Mouse (Mus musculus) embryonic facial prominence, embryonic 15.5 days (tissue): ENCODE measurements around the gene Gadd45b. TPM values are rescaled to one million over a fixed set of nuclear protein-coding genes. Genes with fewer than 3 reads are reported as not detected.
A peak's percentile ranks its signal among the peaks of the same experiment; 100 is the strongest.

ENCODE experiments used
- ATAC-seq: fragments of 200-750 bp; cut with Nextera tagmentation; 2 replicates; pipeline ENCODE4 v1.8.0; 2017; ENCODE audit warnings: low read depth, moderate TSS enrichment; ENCODE audit not compliant: insufficient number of reproducible peaks, low FRiP score, low TSS enrichment
- H3K27ac ChIP-seq: fragments of 300-500 bp; sonication (generic); replicated peaks from 2 replicates; pipeline ENCODE4 v1.5.1; 2015; ENCODE audit warnings: mild to moderate bottlenecking, inconsistent platforms
- H3K27me3 ChIP-seq: fragments of 300-500 bp; sonication (generic); 2 replicates; pipeline ENCODE4 v1.6.1; 2015; ENCODE audit warnings: inconsistent platforms
- H3K36me3 ChIP-seq: fragments of 300-500 bp; sonication (generic); 2 replicates; pipeline ENCODE4 v1.6.1; 2015; ENCODE audit warnings: mild to moderate bottlenecking, inconsistent platforms
- H3K4me1 ChIP-seq: fragments of 300-500 bp; sonication (generic); 2 replicates; pipeline ENCODE4 v1.6.1; 2015; ENCODE audit warnings: inconsistent platforms
- H3K4me2 ChIP-seq: fragments of 300-500 bp; sonication (generic); replicated peaks from 2 replicates; pipeline ENCODE4 v1.6.1; 2015; ENCODE audit warnings: mild to moderate bottlenecking, inconsistent platforms
- H3K4me3 ChIP-seq: fragments of 300-500 bp; sonication (generic); replicated peaks from 2 replicates; pipeline ENCODE4 v1.5.1; 2015; ENCODE audit warnings: mild to moderate bottlenecking, inconsistent platforms
- H3K9ac ChIP-seq: fragments of 300-500 bp; sonication (generic); 2 replicates; pipeline ENCODE4 v1.6.1; 2015; ENCODE audit warnings: inconsistent platforms
- H3K9me3 ChIP-seq: fragments of 300-500 bp; sonication (generic); replicated peaks from 2 replicates; pipeline ENCODE4 v1.6.1; 2016; ENCODE audit warnings: inconsistent platforms
- WGBS: fragments of 180-500 bp; shearing (Covaris S2); methylation state at CpG from one replicate; pipeline ENCODE4 v1.1.7; 2015; 5-methylcytosine and 5-hydroxymethylcytosine counted together
- polyA plus RNA-seq: library from polyadenylated mRNA; unstranded; fragments of >200 nt; fragmentation: Nextera tagmentation; extraction: Ambion mirVana; gene quantifications from 2 replicates; pipeline ENCODE4 v1.2.1, GENCODE M21; 2015

The Gadd45b gene
- polyA plus RNA-seq, 1 experiment from 2014 or later, result 43.7 TPM

DNA sequence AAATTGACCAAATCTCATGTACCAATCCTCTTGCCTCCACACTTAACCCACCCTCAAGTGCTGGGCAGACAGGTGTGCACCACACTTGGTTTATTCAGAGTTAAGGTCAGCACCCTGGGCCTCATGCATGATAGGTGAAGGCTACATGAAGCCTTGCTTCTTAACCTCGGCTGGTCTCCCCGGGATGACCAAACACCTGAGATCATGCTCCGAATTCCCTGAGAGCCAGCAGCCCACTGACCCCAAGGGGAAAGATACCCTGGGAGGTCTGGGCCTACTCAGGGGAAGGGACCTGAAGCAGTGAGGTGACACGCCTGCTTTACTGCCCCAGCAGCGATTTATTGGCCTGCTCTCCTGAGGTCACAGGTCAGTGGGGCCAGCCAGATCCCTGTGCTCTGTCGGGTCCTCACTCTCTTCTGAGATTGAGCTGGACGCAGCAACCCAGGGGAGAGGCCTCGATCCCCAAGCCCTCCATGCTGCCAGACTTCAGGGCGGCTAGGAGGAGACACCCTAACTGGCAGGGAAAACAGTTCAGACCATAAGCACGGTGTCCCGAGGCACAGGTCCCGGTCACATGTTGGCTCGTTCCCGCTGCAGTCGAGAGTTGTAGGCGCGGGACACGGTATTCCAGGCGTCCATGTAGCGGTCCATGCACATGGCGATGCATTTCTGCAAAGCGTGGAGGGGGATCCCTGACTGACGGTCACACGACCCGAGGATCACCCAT lies 30.1 kb upstream of the Gadd45b start:
- ATAC-seq, result no peak
- WGBS, result 11% methylated on average over 25 of the region's 25 CpGs
- Histone ChIP-seq H3K4me2 (peak overlapping the region; percentile 93), H3K9ac (peak overlapping the region; percentile 87), H3K4me1 (peaks cover 27% of the 10 kb centered on the region), H3K4me3 (peak overlapping the region; percentile 96), H3K27me3 (no peaks in the 10 kb centered on the region), H3K36me3 (peaks cover 42% of the 10 kb centered on the region), H3K27ac (peak overlapping the region; percentile 88; the same call in 1 of the 2 replicates), H3K9me3 (no peaks in the 10 kb centered on the region)

DNA sequence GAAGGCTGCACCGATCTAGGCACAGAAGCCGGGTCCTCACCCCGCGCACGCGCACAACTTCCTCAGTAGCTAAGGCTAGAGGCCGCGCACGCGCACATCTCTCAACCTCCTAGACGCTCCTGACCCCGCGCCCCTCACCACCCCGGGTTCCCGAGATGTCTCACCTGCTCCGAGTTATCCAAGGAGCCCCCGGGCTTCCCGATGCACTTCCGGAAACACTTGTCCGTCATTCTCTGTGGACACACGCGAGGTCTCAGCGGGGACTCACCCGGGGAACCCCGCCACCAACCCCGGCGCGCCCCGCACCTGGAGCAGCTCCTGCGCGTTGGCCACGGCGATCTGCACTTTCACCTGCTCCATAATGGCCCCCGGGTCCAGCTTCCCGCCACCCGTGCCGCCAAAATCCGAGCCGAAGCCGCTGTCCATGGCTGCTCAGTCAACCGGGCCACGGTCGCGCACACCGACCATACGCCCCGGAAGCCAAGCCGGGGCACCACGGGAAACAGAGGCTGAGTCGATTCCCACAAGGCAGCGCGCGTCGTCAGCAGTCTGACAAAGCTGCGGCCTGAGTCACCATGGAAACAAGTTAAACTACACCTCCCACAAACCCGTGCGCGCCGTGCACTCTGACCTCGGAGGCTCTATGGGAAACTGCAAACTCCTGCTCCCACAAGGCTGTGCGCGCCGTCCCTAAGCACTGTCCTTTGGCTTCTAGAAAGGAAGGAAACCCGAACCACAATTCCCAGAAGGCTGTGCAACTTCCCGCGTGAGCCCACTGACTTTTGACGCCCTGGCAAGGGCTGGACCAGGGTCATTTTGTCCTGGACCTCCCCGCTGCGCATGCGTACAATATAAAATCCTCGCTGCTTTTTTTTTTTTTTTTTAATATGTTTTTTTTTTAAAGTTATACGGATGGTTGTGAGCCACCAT lies 29.3 kb upstream of the Gadd45b start, which contains the start of gene Timm13:
Gene Timm13 (minus strand): TSS at position 652 of the 930 bp plus-strand sequence.
- H3K4me2 ChIP-seq, result peak within 1 kb of the TSS; percentile 93
- H3K4me1 ChIP-seq, result peaks cover 27% of the 10 kb centered on the region
- H3K36me3 ChIP-seq, result peaks cover 50% of the 10 kb centered on the region
- H3K9ac ChIP-seq, result peak within 1 kb of the TSS; percentile 87
- under 1% methylated on average over 72 of the region's 72 CpGs for WGBS
- no peaks in the 10 kb centered on the region for H3K27me3 ChIP-seq
- peak within 1 kb of the TSS; percentile 96 for H3K4me3 ChIP-seq
- peak; percentile 95 for ATAC-seq
- peak within 1 kb of the TSS; percentile 88 for H3K27ac ChIP-seq
- no peaks in the 10 kb centered on the region for H3K9me3 ChIP-seq

DNA sequence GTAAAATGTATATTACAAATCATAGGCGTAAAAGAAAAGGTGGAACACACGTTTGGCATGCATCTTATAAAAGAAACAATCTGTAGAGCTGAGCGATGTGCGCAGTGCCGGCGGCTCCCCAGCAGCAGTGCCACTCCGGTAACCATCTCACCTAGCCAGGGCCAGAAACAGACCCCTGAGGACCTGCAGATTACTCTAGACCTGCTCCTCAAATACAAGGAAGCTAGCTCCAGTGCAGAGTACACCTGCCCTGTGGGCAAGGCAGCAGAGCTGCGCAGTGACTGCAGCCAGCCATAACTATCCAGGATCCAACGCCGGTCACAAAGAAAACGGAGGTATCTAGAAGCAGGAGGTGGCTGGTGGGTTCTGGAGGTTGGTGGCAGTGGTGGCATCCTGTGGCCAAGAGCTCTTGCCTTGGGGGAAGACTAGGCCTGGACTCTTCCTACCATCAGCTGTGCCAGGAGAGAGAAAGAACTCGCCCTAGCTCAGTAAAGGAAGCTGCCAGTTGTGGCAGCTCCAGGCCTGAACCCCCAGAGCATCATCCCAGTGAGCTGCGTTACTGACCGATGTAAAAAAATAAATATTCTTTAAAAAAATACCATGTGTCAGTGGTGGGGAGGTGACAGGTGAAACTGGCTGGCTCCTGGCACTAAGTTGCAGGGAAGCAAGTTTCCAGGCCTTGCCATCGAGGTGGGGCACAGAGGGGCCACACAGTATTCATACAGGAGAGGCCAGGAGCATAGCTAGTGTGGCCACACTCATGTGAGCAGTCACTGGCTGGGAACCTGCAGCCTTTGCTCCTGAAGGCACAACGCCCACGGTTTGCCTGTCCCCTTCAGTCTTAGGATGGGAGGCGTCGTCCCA lies 28.2 kb upstream of the Gadd45b start:
- Histone ChIP-seq H3K9ac (no peak overlapping the region), H3K36me3 (peaks cover 59% of the 10 kb centered on the region), H3K4me2 (peak overlapping the region; percentile 41), H3K4me1 (peaks cover 27% of the 10 kb centered on the region), H3K4me3 (peak overlapping the region; percentile 96), H3K27me3 (no peaks in the 10 kb centered on the region), H3K27ac (peak overlapping the region; percentile 73), H3K9me3 (no peaks in the 10 kb centered on the region)
- WGBS, result 88% methylated on average over 19 of the region's 19 CpGs
- no peak for ATAC-seq

DNA sequence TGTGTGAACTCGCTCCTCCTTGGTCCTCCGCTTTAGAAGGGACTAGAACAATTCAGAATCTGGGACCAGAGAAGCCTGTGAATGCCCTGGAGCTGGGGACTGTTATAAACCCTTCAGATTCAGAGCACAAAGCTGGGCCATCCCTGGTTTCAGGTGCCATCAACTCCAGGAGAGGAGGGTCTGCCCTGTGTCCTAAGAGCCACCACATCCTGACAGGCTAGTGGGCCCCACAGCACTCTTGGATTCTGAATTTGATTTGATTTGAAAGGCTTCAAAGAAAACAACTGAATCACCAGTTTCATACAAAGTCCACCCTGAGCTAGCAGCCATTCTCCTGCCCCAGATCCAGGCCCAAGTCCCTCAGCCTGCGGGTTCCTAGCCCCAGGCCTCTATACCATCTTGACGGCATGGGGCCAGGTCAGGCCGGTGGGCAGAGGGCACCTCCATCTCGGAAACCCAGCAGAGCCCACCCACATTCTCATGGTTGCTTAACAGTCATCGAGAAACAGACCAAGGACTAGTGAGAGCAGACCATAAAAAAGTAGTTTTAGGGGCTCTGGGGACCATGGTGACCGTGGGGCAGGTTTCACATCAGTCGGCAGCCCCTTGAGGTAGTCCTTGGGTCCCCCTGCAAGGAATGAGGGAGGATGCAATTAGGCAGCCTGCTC lies 27.5 kb upstream of the Gadd45b start:
- Histone ChIP-seq H3K27me3 (no peaks in the 10 kb centered on the region), H3K9me3 (no peaks in the 10 kb centered on the region), H3K4me3 (no peak overlapping the region), H3K27ac (peak overlapping the region; percentile 8; the same call in 1 of the 2 replicates), H3K4me2 (no peak overlapping the region), H3K9ac (no peak overlapping the region), H3K4me1 (peaks cover 27% of the 10 kb centered on the region), H3K36me3 (peaks cover 63% of the 10 kb centered on the region)
- 92% methylated on average over 9 of the region's 9 CpGs for WGBS
- no peak for ATAC-seq

DNA sequence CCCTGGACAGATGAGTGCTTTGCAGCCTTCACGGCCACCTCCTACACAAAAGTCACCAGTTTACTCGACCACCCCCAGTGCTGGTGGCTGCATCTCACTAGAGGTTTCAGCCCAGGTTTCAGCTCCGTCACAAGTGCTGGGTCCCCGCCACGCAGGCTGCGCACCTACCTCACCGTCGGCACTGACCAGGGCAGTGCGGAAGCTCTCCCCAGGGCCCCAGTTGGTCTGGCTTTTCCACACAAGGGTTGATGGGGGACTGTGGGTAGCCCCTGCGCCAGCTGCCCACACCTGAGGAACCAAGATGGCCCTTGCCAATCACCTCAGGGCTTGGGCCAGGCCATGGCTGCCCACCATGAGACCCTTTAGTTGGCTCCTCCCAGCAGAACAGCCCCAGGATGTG lies 26.6 kb upstream of the Gadd45b start:
- Histone ChIP-seq H3K4me3 (no peak overlapping the region), H3K27me3 (no peaks in the 10 kb centered on the region), H3K4me1 (peaks cover 20% of the 10 kb centered on the region), H3K9me3 (no peaks in the 10 kb centered on the region), H3K9ac (no peak overlapping the region), H3K36me3 (peaks cover 72% of the 10 kb centered on the region), H3K4me2 (no peak overlapping the region), H3K27ac (no peak overlapping the region)
- 92% methylated on average over 10 of the region's 10 CpGs for WGBS
- ATAC-seq, result no peak

DNA sequence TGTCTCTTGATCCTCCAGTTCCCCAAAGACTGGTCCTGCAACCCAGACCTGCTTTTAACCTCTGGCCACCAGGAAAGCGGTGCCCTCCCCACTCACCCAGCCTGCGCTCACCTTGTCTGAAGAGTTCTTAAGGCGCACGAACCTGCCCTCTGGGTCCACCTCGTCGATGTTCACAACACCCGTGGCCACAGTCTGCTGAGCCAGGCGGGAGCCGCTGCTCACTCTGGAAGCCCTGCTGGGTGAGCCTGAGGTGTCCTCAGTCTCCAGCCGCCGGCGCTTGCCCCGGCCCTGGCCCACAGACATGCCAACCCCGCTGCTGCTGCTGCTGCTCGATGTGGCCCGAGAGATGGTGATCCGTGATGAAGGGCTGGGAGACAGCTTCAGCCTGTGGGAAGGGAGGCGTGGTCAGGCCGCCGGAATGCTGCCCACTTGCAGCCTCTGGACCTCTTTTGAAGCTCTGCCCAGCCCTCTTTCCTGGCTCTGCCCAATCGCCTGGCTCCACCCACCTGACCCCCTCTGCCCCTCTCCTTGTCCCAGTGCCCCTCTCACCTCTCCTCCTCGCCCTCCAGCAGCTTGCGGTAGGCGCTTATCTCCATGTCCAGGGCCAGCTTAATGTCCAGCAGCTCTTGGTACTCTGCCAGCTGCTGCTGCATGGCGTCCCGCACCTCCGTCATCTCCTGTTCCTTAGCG lies 25.7 kb upstream of the Gadd45b start:
- Histone ChIP-seq H3K9ac (no peak overlapping the region), H3K4me2 (no peak overlapping the region), H3K27me3 (no peaks in the 10 kb centered on the region), H3K27ac (no peak overlapping the region), H3K4me1 (peaks cover 12% of the 10 kb centered on the region), H3K4me3 (no peak overlapping the region), H3K9me3 (no peaks in the 10 kb centered on the region), H3K36me3 (peaks cover 72% of the 10 kb centered on the region)
- no peak for ATAC-seq
- WGBS, result 84% methylated on average over 28 of the region's 28 CpGs

DNA sequence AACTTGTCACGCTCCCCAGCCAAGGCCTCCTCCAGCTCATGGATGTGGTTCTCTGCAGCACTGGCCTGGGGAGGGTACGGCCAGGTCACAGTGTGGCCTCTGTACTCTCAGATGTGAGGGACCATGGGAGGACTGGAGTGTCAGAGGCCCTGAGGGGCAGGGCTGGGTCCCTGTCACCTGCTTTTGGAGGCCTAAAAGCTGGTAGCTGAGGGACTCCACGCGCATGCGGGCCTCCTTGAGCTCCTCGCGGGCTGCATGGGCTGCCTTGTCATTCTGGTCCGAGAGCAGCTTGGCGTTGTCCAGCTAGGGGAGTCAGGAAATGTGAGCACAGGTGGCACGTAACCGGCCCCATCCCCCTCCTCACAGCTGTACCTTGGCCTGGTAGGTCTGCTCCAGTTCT lies 25.2 kb upstream of the Gadd45b start:
- Histone ChIP-seq H3K27me3 (no peaks in the 10 kb centered on the region), H3K9ac (no peak overlapping the region), H3K4me3 (no peak overlapping the region), H3K36me3 (peaks cover 74% of the 10 kb centered on the region), H3K27ac (no peak overlapping the region), H3K4me1 (peaks cover 7% of the 10 kb centered on the region), H3K9me3 (no peaks in the 10 kb centered on the region), H3K4me2 (no peak overlapping the region)
- ATAC-seq, result no peak
- 94% methylated on average over 11 of the region's 11 CpGs for WGBS

DNA sequence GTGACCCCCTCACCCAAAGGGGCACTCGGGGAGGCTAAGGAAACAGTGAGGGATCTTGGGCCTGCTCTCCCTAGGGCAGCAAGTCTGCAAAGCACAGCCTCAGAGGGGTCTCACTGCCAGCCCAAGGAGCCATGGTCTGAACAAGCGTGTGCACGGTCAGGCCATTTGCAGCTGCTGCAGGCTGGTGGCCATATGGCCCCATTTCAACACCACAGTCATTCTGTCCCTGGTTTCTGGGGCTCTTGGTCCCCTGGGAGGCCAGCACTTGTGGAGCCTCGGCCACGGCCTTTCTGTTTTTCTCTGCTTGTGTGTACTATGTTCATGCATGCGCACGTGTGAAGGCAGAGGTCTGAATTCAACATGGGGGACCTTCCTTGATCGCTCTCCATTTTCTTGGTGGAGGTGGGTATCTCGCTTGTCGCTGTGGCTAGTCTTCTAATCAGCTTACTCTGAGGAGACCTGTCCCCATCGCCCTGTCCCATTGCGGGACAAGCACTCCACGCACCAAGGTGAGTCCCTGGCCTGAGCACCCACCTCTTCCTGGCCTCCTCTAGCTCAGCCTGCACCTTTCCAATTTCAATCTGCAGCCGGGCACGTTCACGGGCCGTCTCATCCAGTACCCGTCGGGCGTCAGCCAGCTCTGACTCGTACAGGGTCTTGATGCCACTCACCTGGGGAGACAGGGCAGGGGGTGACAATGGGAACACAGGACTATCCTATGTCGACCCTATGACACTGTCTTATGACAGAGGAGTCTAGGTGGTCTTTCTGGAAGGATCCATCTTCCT lies 20.3 kb upstream of the Gadd45b start:
- Histone ChIP-seq H3K4me2 (no peak overlapping the region), H3K27ac (no peak overlapping the region), H3K4me3 (no peak overlapping the region), H3K36me3 (peaks cover 90% of the 10 kb centered on the region), H3K4me1 (peaks cover 6% of the 10 kb centered on the region; the same call in 1 of the 2 replicates), H3K9ac (no peak overlapping the region), H3K27me3 (no peaks in the 10 kb centered on the region), H3K9me3 (no peaks in the 10 kb centered on the region)
- no peak for ATAC-seq
- 90% methylated on average over 22 of the region's 22 CpGs for WGBS

DNA sequence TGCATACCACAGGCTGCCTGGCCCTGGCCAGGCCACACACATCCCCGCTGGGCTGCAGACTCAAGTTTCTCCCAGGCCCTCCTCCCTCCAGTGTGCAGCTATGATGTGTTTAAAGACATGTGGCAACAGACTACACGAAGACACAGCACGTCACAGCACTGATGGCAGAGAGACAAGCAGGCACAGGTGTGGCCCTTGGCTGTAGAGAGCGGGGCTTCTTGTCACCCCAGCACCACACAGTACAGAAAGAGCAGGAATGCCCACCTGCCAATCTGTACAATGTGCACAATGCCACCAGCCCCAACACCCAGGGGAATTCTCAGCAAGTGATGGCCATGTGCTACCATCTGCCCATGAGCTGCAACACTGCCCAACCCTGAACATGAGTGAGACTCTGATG lies 18.5 kb upstream of the Gadd45b start:
- peak; percentile 25; the same call in 1 of the 2 replicates for ATAC-seq
- Histone ChIP-seq H3K27ac (no peak overlapping the region), H3K27me3 (no peaks in the 10 kb centered on the region), H3K4me1 (peaks cover 19% of the 10 kb centered on the region), H3K36me3 (peaks cover 79% of the 10 kb centered on the region), H3K9me3 (no peaks in the 10 kb centered on the region), H3K9ac (no peak overlapping the region), H3K4me2 (no peak overlapping the region), H3K4me3 (no peak overlapping the region)
- WGBS, result 77% methylated on average over 4 of the region's 4 CpGs
